Mouse (Mus musculus): Measurements from ENCODE around the gene Col19a1.

The Col19a1 gene

DNA sequence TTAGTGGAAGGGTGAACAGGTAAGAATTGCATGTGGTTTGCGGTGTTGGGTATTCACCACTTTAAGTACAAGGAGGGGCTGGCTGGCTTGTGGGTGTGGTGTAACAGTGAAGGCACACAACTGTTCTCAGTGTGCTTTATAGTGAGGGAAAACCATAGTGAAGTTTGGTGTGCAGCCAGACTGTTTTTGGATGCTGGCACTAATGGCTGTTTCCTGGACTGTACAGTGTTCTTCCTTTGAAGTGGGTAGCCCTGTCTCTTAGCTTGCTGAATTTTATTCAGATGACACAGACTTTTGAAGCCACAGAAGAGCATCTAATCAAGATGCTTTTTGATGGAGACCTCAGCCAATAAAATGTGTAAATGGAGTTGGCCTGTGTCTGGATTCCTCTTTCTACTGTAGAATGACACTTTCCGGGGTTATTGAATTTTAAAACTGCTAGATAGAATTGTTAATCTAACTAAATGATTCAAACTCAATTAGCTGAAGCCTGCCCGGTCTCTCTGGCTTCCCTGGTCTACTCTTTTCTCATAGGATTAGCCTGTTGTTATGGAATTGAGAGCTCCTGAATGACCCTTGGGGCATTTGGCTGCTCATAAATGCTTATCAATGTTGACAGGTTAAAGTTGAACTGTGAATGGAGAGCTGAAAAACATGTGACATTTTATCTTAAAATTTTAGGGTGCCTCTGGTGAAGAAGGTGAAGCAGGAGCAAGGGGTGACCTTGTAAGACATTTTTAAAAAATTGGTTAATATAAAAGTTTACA lies 355.6 kb downstream of the Col19a1 start:
- no peak for ATAC-seq (ENCODE audit: insufficient number of reproducible peaks, low FRiP score, low TSS enrichment)

DNA sequence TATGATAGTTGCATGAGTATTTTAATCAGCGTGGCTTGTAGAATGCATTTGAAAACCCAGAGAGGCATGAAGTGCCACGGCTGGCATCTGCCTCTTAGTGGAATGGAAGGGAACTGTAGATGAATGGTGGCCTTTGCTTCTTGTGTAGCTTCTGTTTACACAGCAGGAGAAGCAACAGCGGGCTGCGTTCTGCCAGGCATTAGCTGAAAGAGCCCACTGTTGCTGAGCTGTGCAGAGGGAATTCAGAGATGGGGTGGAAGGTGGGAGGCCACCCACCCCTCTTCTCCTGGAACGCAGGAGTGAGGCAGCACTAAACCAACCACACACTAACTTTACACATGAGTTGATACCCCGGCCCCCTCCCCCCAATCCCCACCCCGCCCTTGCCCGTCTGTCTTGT lies 356.8 kb downstream of the Col19a1 start:
- ATAC-seq (ENCODE audit: insufficient number of reproducible peaks, low FRiP score, low TSS enrichment): 0 out of 2 replicates have a peak, but pooled peaks have one; percentile 16

DNA sequence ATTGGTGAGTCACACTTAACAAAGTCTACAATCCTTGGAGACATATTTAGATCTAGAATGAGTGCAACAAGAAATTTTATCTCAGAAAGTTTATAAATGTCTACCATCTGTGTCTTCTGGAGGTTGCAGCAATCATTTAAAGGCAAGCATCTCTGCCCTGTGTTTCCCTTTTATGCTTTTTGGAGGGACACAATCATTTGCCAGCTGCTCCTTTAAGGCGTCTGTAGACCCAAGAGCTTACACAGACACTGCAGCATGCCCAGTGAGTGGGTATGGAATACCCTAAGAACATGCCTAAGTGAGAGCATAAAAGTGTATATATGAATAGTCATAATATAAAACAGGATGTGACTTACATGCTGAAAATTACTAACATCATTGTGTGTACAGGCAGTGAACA lies 357.7 kb downstream of the Col19a1 start:
- no peak for ATAC-seq (ENCODE audit: insufficient number of reproducible peaks, low FRiP score, low TSS enrichment)

DNA sequence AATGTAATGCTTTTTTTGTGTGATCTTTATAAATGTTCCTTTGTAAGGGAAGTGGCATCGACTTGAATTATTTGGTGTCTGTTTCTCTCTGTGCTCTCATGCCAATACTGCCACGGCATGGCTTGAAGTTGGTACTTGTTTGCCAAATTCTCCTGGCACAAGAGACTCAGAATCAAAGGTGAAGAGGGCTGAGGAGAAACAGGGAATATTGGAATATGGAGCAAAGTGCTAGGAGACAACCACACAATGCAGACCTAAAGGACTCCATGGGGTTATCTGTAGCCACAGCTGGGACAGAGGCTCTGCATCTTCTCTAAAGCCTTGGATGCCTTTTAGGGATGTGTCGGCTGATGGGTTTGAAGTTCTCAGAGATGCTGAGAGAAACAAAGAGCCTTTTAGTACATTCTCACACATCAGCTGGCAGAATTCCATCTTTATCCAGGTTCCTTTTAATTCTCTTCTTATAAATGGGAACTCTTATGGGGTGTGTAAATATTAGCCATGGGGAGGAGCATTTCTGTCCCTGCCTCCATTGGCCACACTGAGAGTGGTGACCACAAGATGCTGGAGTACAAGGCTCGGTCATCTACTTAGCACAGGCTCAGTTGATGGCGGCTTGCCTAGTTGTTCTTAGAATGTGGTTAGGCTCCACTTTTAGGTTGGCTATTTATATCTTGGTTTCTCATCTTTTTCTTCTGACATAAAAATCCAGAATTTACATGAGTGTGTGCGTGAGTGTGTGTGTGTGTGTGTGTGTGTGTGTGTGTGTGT lies 360.1 kb downstream of the Col19a1 start:
- ATAC-seq (ENCODE audit: insufficient number of reproducible peaks, low FRiP score, low TSS enrichment): peak; percentile 26; the same call in 1 of the 2 replicates

DNA sequence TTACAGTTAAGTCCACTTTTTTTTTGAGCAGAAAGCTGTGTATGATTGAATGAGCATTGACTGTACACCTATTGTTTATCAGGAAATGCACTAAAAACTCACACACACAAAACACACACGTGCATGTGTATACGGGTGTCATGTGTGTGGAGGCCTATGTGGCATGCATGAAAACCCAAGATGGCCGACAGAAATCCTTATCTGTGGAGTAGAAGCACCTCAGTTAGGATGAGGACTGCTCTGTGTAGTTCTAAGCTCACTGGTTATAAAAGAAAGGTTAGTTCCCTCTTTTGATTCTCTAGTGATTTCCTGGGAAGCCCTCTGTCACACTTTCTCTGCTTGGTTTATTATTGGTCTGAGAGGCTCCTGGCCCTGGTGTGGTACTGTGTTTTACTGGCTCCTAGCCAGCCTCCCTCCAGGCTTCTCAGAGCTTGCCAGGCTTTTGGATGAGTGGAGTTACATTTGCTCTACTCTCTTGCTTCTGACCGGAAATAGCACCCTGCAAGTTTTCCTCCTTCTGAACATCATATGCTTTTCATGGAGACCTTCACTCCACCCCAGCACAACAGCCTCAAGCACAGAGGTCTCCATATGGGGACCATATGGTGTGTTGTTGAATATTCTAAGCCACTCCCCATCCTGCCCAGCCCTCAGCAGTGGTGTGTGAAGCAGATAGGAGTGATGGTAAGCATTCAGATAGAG lies 361.3 kb downstream of the Col19a1 start:
- peak; percentile 74 for ATAC-seq (ENCODE audit: insufficient number of reproducible peaks, low FRiP score, low TSS enrichment)

DNA sequence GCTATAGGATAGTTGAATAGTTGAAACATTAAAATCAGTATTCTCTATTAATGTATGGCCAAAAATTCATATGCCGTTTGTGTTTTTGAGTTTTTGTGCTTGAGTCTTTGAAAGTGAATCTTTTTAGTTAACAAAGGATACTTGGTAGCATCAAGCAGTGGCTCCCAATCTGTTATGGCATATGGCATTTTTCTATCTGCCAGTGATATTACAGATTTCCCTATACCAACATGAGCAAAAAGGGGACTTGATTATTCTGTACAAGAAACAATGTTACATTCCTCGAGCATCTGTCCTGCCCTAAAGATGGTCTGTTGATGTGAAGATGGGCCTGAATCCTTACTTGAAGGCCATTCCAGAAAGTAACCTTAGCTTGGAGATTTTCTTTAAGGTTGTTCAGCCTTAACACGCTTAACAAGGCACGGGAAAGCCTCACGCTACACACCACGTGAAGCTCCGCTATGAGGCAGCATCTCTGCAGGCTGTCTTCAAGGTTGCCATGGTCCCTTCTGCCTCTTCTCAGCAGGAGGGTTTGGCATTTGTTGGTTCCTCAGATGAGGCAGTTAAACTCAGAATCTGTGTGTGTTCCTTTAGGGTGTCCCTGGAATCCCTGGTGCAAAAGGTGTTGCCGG lies 364.2 kb downstream of the Col19a1 start:
- peak; percentile 60; the same call in 1 of the 2 replicates for ATAC-seq (ENCODE audit: insufficient number of reproducible peaks, low FRiP score, low TSS enrichment)

DNA sequence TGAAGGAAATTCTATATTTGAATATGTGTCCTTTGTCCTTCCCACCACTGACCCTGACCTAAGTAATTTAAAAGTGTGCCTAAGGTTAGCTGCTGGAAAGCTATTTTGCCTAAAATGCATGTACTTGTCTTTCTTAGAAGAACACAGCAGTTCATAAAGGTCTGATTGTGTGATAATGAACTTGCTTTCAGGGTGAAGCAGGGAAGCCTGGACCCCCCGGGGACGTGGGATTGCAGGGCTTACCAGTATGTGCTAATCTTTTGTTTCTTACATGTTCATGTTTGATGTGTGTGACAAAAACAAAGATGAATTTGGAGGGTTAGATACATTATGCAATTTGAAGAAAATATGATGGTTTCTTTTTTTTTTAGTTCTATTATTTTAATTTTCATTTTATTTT lies 365.0 kb downstream of the Col19a1 start:
- ATAC-seq (ENCODE audit: insufficient number of reproducible peaks, low FRiP score, low TSS enrichment): no peak

DNA sequence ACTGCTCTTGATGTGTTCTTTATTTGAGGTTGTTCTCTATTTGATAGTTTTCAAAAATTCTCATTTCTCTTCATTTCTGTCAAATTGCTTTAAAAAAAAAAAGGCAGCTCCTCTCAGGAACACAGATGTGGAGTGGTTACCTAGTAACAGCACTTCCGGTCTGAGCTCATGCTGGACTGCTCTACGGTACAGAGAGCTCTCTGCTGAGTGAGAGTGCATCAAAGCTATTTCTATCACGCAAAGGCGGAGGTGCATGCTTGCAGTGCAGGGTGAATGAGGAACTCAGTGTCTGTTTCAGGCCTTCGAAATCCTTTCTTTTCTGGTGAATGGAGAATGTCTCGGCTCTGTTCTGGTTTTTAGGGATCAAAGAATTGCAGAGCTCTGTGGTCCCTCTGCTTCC lies 368.2 kb downstream of the Col19a1 start:
- ATAC-seq (ENCODE audit: insufficient number of reproducible peaks, low FRiP score, low TSS enrichment): no peak
